Comparison of ENCODE assay signal across 10 mouse cellular contexts in the genomic region with DNA sequence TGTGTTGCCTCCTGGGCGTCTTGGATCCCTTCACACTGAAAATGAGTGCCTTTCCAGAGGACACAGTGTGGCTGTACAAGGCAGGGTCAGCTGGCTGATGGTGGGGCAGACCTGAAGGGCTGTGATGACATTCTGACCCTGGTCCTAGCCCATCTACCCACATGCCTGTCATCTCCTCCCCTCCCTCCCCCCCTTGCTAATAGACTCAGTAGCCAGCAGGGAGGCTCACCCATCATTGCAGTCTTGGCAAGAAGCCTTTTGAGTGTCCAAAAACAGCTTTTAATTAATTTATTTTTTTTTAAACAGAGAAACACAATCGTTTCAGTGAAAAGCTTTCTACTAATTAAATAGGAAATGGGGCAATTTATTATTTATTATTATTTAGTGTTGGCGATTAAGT.
DNase-seq lines count a peak whose midpoint lies in the region; ATAC-seq and TF ChIP-seq lines count a peak whose summit lies in the region.
"Had no signal": no experiment of that assay in that cellular context is flagged by ENCODE, and none has a peak within 500 bp of the region (broad histone marks: within the 10 kb centered on the region; RNA-seq: fewer than 3 reads in every experiment).

No protein-coding gene starts in this region.

- H3K4me3 ChIP-seq in heart, postnatal 0 days (ENCODE audit: low read depth, low read length) = no peak overlapping the region
- H3K4me3 ChIP-seq in stomach, embryonic 14.5 days (ENCODE audit: low read depth, low read length) = no peak overlapping the region
- no peak overlapping the region for H3K4me3 ChIP-seq in stomach, postnatal 0 days (ENCODE audit: low read depth, low read length)
- H3K4me3 ChIP-seq in limb, embryonic 13.5 days = no peak overlapping the region
- H3K4me3 ChIP-seq: liver, embryonic 13.5 days had no signal

- no peaks in the 10 kb centered on the region for H3K9me3 ChIP-seq in heart, postnatal 0 days (replicated peaks; ENCODE audit: control insufficient read depth, low read length)
- no peaks in the 10 kb centered on the region for H3K9me3 ChIP-seq in stomach, embryonic 14.5 days (ENCODE audit: control insufficient read depth, low read depth, low read length)
- no peaks in the 10 kb centered on the region for H3K9me3 ChIP-seq in stomach, postnatal 0 days (ENCODE audit: control insufficient read depth, low read length)
- H3K9me3 ChIP-seq in limb, embryonic 13.5 days = no peaks in the 10 kb centered on the region
- H3K9me3 ChIP-seq: liver, embryonic 13.5 days had no signal

- H3K4me2 ChIP-seq in heart, postnatal 0 days (ENCODE audit: low read depth, low read length) = peak overlapping the region; percentile 49; the same call in 1 of the 2 replicates
- peak overlapping the region; percentile 27; the same call in 1 of the 2 replicates for H3K4me2 ChIP-seq in stomach, embryonic 14.5 days (replicated peaks; ENCODE audit: low read depth, low read length)
- no peak overlapping the region; the same call in 1 of the 2 replicates for H3K4me2 ChIP-seq in stomach, postnatal 0 days (replicated peaks; ENCODE audit: low read depth)
- no peak overlapping the region for H3K4me2 ChIP-seq in limb, embryonic 13.5 days (replicated peaks)
- H3K4me2 ChIP-seq: liver, embryonic 13.5 days had no signal

- DNase-seq in heart, postnatal 0 days (ENCODE audit: low spot score) = no peak
- DNase-seq in heart, postnatal 14 days = no peak
- DNase-seq in stomach, postnatal 0 days (ENCODE audit: low spot score) = no peak
- no peak for DNase-seq in left cerebral cortex, postnatal 25 days (ENCODE audit: low spot score in 2 of 2)
- DNase-seq in ovary, adult 18-20 months (ENCODE audit: low spot score) = no peak
- no peak for DNase-seq in frontal cortex, postnatal 36 days (ENCODE audit: low spot score in 2 of 2)
- DNase-seq: liver, embryonic 13.5 days had no signal

- H3K36me3 ChIP-seq in heart, postnatal 0 days (replicated peaks; ENCODE audit: control insufficient read depth, insufficient read depth, low read length) = no peaks in the 10 kb centered on the region
- H3K36me3 ChIP-seq in stomach, embryonic 14.5 days (ENCODE audit: control insufficient read depth, insufficient read depth, low read length) = no peaks in the 10 kb centered on the region
- no peaks in the 10 kb centered on the region for H3K36me3 ChIP-seq in stomach, postnatal 0 days (ENCODE audit: control insufficient read depth, insufficient read depth, low read length)
- no peaks in the 10 kb centered on the region for H3K36me3 ChIP-seq in limb, embryonic 13.5 days
- H3K36me3 ChIP-seq: liver, embryonic 13.5 days had no signal

- ATAC-seq in heart, postnatal 0 days (ENCODE audit: insufficient read depth, low read depth) = no peak
- no peak for ATAC-seq in stomach, embryonic 14.5 days (ENCODE audit: insufficient number of reproducible peaks, insufficient read depth, low FRiP score, low read depth)
- no peak for ATAC-seq in stomach, postnatal 0 days (ENCODE audit: low FRiP score, low TSS enrichment)
- ATAC-seq in limb, embryonic 13.5 days (ENCODE audit: low FRiP score, low read depth) = no peak

- WGBS in heart, postnatal 0 days = 47% methylated on average over 3 of the region's 3 CpGs
- 50% methylated on average over 3 of the region's 3 CpGs for WGBS in stomach, embryonic 14.5 days
- 42% methylated on average over 3 of the region's 3 CpGs for WGBS in stomach, postnatal 0 days
- WGBS in limb, embryonic 13.5 days = 55% methylated on average over 3 of the region's 3 CpGs

- 0 out of 2 replicates have a peak overlapping the region, but pooled peaks have one; percentile 39 for H3K27ac ChIP-seq in heart, postnatal 0 days (ENCODE audit: low read depth)
- H3K27ac ChIP-seq in stomach, embryonic 14.5 days (ENCODE audit: low read length) = no peak overlapping the region
- no peak overlapping the region for H3K27ac ChIP-seq in stomach, postnatal 0 days (replicated peaks)
- H3K27ac ChIP-seq in limb, embryonic 13.5 days = no peak overlapping the region
- H3K27ac ChIP-seq: liver, embryonic 13.5 days had no signal

- TF ChIP-seq CTCF in heart, postnatal 0 days (IDR thresholded peaks at IDR 0.05; ENCODE audit: low read depth) = no peak
- no peak for TF ChIP-seq CTCF in stomach, postnatal 0 days (IDR thresholded peaks at IDR 0.05; ENCODE audit: low read depth)

- intact Hi-C loops in heart, postnatal 14 days (cut with DNase I) = no loop called here
- intact Hi-C loops in left cerebral cortex, postnatal 25 days (cut with DNase I) = no loop called here

- no peaks in the 10 kb centered on the region for H3K27me3 ChIP-seq in heart, postnatal 0 days (ENCODE audit: control insufficient read depth, insufficient read depth, low read length)
- H3K27me3 ChIP-seq in stomach, embryonic 14.5 days (ENCODE audit: control insufficient read depth, insufficient read depth, low read length) = no peaks in the 10 kb centered on the region
- H3K27me3 ChIP-seq in stomach, postnatal 0 days (ENCODE audit: control insufficient read depth, insufficient read depth, low read length) = no peaks in the 10 kb centered on the region
- no peaks in the 10 kb centered on the region for H3K27me3 ChIP-seq in limb, embryonic 13.5 days
- H3K27me3 ChIP-seq: CH12.LX; liver, embryonic 13.5 days had no signal

- H3K4me1 ChIP-seq in heart, postnatal 0 days (ENCODE audit: control insufficient read depth, insufficient read depth) = no peaks in the 10 kb centered on the region
- peaks cover 9% of the 10 kb centered on the region; the same call in 1 of the 2 replicates for H3K4me1 ChIP-seq in stomach, embryonic 14.5 days (ENCODE audit: control insufficient read depth, insufficient read depth, low read length)
- no peaks in the 10 kb centered on the region for H3K4me1 ChIP-seq in stomach, postnatal 0 days (replicated peaks; ENCODE audit: control insufficient read depth, insufficient read depth)
- peaks cover 27% of the 10 kb centered on the region for H3K4me1 ChIP-seq in limb, embryonic 13.5 days

- H3K9ac ChIP-seq in heart, postnatal 0 days (replicated peaks; ENCODE audit: low read depth, low read length) = 0 out of 2 replicates have a peak overlapping the region, but pooled peaks have one; percentile 24
- H3K9ac ChIP-seq in stomach, embryonic 14.5 days (replicated peaks; ENCODE audit: low read depth, low read length) = no peak overlapping the region
- H3K9ac ChIP-seq in stomach, postnatal 0 days (ENCODE audit: low read length) = no peak overlapping the region
- peak overlapping the region; percentile 50; the same call in 1 of the 2 replicates for H3K9ac ChIP-seq in limb, embryonic 13.5 days
- H3K9ac ChIP-seq: liver, embryonic 13.5 days had no signal

- no peak for TF ChIP-seq EP300 in heart, postnatal 0 days (IDR thresholded peaks at IDR 0.05; ENCODE audit: low read depth)
- TF ChIP-seq EP300 in stomach, postnatal 0 days (optimal IDR thresholded peaks at IDR 0.05) = no peak

Comparison
In these comparisons a context has a peak if more than half of its experiments do, and no peak if none do; other contexts are left out.
1. H3K4me2 ChIP-seq: peak in heart, postnatal 0 days (single experiment) and stomach, embryonic 14.5 days (single experiment); none in stomach, postnatal 0 days (single experiment) and limb, embryonic 13.5 days (single experiment).
2. H3K9ac ChIP-seq: peak in heart, postnatal 0 days (single experiment) and limb, embryonic 13.5 days (single experiment); none in stomach, embryonic 14.5 days (single experiment) and stomach, postnatal 0 days (single experiment).